Mouse (Mus musculus): Measurements from ENCODE around the gene Pex6.

DNA sequence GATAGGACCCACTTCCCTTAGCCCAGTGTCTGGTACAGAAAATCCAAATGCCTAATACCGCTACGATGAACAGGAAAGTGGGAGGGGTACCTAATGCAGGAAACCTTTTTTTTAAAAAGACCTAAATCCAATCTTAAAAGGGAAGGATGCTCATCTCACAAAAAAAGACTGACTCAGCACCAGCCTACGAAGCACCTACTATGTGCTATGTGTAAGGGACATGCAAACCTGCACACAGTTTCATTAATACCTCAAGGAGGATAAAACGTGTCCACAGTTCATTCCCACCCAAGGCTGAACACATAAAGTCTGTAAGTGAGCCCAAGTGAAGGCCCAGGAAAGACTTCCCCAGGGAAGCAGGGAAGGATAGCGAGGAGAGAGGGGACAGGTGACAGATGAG, 8.8 kb upstream of the Pex6 start:
- TF ChIP-seq CTCF (IDR thresholded peaks at IDR 0.05; ENCODE audit: extremely low read depth, insufficient read length, insufficient replicate concordance, low read depth, low read length) (no peak), POLR2A (IDR thresholded peaks at IDR 0.05; ENCODE audit: low read depth, low read length) (no peak)

Measured in small intestine, adult 2 months (tissue).